Mouse (Mus musculus) neural tube, embryonic 12.5 days (tissue): ENCODE measurements around the gene Heatr9. TPM values are rescaled to one million over a fixed set of nuclear protein-coding genes. Genes with fewer than 3 reads are reported as not detected.

ENCODE experiments used
- ATAC-seq: fragments of 200-750 bp; cut with Nextera tagmentation; 2 replicates; pipeline ENCODE4 v1.8.0; 2017; ENCODE audit warnings: low read depth, mild to moderate bottlenecking, moderate TSS enrichment, moderate library complexity; ENCODE audit not compliant: low FRiP score
- H3K27ac ChIP-seq: fragments of 300-500 bp; sonication (generic); 2 replicates; pipeline ENCODE4 v1.5.1; 2016
- H3K27me3 ChIP-seq: fragments of 300-500 bp; sonication (generic); replicated peaks from 2 replicates; pipeline ENCODE4 v1.6.1; 2016; ENCODE audit warnings: mild to moderate bottlenecking
- H3K36me3 ChIP-seq: fragments of 300-500 bp; sonication (generic); 2 replicates; pipeline ENCODE4 v1.6.1; 2016; ENCODE audit warnings: mild to moderate bottlenecking
- H3K4me1 ChIP-seq: fragments of 300-500 bp; sonication (generic); 2 replicates; pipeline ENCODE4 v1.6.1; 2016
- H3K4me2 ChIP-seq: fragments of 300-500 bp; sonication (generic); replicated peaks from 2 replicates; pipeline ENCODE4 v1.6.1; 2016; ENCODE audit warnings: mild to moderate bottlenecking
- H3K4me3 ChIP-seq: fragments of 300-500 bp; sonication (generic); 2 replicates; pipeline ENCODE4 v1.5.1; 2016
- H3K9ac ChIP-seq: fragments of 300-500 bp; sonication (generic); 2 replicates; pipeline ENCODE4 v1.6.1; 2016; ENCODE audit warnings: mild to moderate bottlenecking
- H3K9me3 ChIP-seq: fragments of 300-500 bp; sonication (generic); 2 replicates; pipeline ENCODE4 v1.6.1; 2016; ENCODE audit warnings: mild to moderate bottlenecking
- WGBS: fragments of 180-500 bp; shearing (Covaris S2); methylation state at CpG from one replicate; pipeline ENCODE4 v1.1.7; 2016; 5-methylcytosine and 5-hydroxymethylcytosine counted together
- polyA plus RNA-seq: library from polyadenylated mRNA; unstranded; fragments of >200 nt; fragmentation: Nextera tagmentation; extraction: Ambion mirVana; gene quantifications from 2 replicates; pipeline ENCODE4 v1.2.1, GENCODE M21; 2016

Gene Heatr9
- not detected in 2 replicates for polyA plus RNA-seq

DNA sequence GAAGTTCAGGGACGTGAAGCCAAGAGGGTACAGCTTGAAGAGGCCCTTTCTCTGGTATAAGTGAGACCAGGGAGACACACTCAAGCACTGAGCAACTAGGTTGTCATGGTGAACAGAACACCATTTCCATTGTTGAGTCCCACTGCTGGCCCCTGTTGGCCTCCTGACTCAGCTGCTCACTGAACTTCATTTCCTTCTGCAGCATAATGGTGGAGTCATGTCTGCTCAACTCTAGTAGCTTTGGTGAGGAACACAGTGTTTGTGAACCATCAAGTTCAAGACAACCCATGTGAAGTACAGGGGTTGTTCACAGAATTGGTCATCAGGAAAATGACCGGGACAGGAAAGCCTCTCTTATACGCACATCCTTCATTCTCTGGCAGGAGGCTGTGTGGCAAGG is at the start of gene Heatr9:
Gene Heatr9 (minus strand): TSS at position 101 of the 400 bp plus-strand sequence.
- no peaks in the 10 kb centered on the region for H3K36me3 ChIP-seq
- ATAC-seq, result no peak
- H3K9me3 ChIP-seq, result no peaks in the 10 kb centered on the region
- H3K4me3 ChIP-seq, result no peak within 1 kb of the TSS
- no peaks in the 10 kb centered on the region for H3K27me3 ChIP-seq
- no peak within 1 kb of the TSS for H3K9ac ChIP-seq
- WGBS, result 90% methylated on average over 3 of the region's 3 CpGs
- no peak within 1 kb of the TSS for H3K4me2 ChIP-seq
- H3K27ac ChIP-seq, result no peak within 1 kb of the TSS
- H3K4me1 ChIP-seq, result no peaks in the 10 kb centered on the region

GRCm38 (mm10) chr11:83570189-83570588 is 48.2 kb upstream of the Heatr9 start:
- no peak for ATAC-seq
- Histone ChIP-seq H3K9me3 (no peaks in the 10 kb centered on the region), H3K4me1 (no peaks in the 10 kb centered on the region), H3K9ac (no peak overlapping the region), H3K4me3 (no peak overlapping the region), H3K27me3 (no peaks in the 10 kb centered on the region), H3K27ac (no peak overlapping the region), H3K4me2 (no peak overlapping the region), H3K36me3 (no peaks in the 10 kb centered on the region)
- WGBS, result 88% methylated on average over 2 of the region's 2 CpGs

GRCm38 (mm10) chr11:83569249-83569648 is 47.3 kb upstream of the Heatr9 start:
- no peak for ATAC-seq
- 93% methylated on average over 7 of the region's 7 CpGs for WGBS
- H3K36me3 ChIP-seq, result no peaks in the 10 kb centered on the region
- H3K9me3 ChIP-seq, result no peaks in the 10 kb centered on the region
- no peak overlapping the region for H3K4me2 ChIP-seq
- H3K27me3 ChIP-seq, result no peaks in the 10 kb centered on the region
- H3K27ac ChIP-seq, result no peak overlapping the region
- no peak overlapping the region for H3K4me3 ChIP-seq
- H3K9ac ChIP-seq, result no peak overlapping the region
- no peaks in the 10 kb centered on the region for H3K4me1 ChIP-seq

DNA sequence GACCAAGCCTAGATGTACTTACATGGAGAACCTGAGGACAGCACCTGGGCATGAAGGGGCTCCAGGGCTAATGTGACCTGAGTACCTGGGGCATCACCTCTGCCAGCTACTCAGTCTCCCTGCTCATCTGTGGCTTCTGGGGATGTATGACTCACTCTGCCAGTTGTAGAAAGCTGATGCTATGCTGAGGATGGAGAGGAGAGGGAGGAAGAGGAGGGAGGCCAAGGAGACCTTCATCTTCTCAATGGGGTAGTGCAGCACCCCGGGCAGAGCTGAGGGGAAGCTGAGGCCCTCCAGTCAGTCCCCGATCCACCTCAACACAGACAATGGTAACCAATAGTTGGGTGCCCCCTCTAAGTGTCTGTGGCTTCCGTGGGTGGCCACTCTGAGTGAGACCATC is 46.8 kb upstream of the Heatr9 start:
- Histone ChIP-seq H3K9ac (no peak overlapping the region), H3K36me3 (no peaks in the 10 kb centered on the region), H3K4me1 (no peaks in the 10 kb centered on the region), H3K4me3 (no peak overlapping the region), H3K4me2 (no peak overlapping the region), H3K9me3 (no peaks in the 10 kb centered on the region), H3K27me3 (no peaks in the 10 kb centered on the region), H3K27ac (no peak overlapping the region)
- no peak for ATAC-seq
- WGBS, result 90% methylated on average over 3 of the region's 3 CpGs

GRCm38 (mm10) chr11:83568061-83568460 is 46.1 kb upstream of the Heatr9 start:
- Histone ChIP-seq H3K9me3 (no peaks in the 10 kb centered on the region), H3K4me2 (no peak overlapping the region), H3K27me3 (no peaks in the 10 kb centered on the region), H3K9ac (no peak overlapping the region), H3K4me3 (no peak overlapping the region), H3K27ac (no peak overlapping the region), H3K36me3 (no peaks in the 10 kb centered on the region), H3K4me1 (no peaks in the 10 kb centered on the region)
- no peak for ATAC-seq
- 91% methylated on average over 9 of the region's 9 CpGs for WGBS

DNA sequence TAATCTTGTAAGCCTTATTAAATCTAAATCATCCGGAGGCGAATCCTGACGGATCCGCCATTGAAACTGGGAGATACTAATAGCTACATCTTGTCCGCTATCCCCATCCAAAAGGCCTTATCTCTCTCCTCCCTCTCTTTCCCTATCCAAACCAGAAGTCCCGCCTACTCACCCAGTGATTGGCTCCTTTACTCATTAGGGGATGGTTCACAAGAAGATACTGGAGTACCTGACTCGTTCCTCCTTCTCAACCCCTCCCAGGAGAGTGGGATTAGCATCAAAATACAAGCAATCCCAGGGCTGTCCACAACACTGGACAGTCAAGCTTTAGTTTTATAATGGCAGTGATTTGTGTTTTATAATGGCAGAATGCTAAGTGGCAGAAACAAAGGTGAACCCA is 45.3 kb upstream of the Heatr9 start:
- 76% methylated on average over 7 of the region's 7 CpGs for WGBS
- H3K9me3 ChIP-seq, result no peaks in the 10 kb centered on the region
- H3K27ac ChIP-seq, result no peak overlapping the region
- no peak overlapping the region for H3K4me2 ChIP-seq
- H3K4me1 ChIP-seq, result no peaks in the 10 kb centered on the region
- H3K9ac ChIP-seq, result no peak overlapping the region
- no peaks in the 10 kb centered on the region for H3K27me3 ChIP-seq
- no peak for ATAC-seq
- H3K36me3 ChIP-seq, result no peaks in the 10 kb centered on the region
- no peak overlapping the region for H3K4me3 ChIP-seq

DNA sequence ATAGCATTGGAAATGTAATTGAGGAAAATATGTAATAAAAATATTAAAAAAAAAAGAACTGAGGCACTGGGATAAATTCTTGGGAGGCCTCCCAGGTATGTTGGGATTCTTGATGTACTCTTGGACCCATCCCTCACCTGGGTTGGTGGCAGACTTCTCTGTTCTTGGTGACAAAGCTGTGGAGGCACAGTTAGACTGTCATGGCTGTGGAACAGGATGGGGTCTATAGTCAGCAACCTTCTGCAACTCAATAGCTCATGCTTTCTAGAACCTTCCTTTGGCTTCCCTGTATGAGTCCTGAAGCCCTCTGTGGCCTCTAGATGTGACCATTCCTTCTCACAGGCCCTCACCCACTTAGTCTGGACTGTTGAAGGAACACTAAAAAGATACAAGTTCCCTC is 44.6 kb upstream of the Heatr9 start:
- no peak for ATAC-seq
- Histone ChIP-seq H3K9ac (no peak overlapping the region), H3K4me3 (no peak overlapping the region), H3K36me3 (no peaks in the 10 kb centered on the region), H3K27ac (no peak overlapping the region), H3K4me2 (no peak overlapping the region), H3K27me3 (no peaks in the 10 kb centered on the region), H3K9me3 (no peaks in the 10 kb centered on the region), H3K4me1 (no peaks in the 10 kb centered on the region)

DNA sequence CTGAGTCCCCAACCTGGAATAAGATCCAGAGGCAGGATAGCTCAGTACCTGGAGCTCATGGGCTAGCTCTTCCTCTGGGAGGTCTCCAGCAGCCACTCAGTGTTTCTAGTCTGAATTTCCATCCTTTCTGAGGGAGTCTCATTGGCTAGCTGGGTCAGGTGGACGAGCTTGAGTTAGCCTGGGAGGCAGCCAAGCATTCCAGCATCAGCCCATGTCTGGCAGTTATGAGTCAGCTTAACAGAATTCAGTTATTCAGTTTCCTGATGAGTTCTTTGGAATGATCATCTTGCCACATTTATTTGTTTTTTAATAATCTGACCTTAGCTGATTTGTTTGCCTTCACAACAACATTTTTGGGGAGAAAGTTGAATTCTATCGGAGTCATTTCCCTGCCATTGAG is 41.8 kb upstream of the Heatr9 start:
- Histone ChIP-seq H3K9ac (no peak overlapping the region), H3K4me3 (no peak overlapping the region), H3K4me2 (no peak overlapping the region), H3K9me3 (no peaks in the 10 kb centered on the region), H3K36me3 (no peaks in the 10 kb centered on the region), H3K27ac (no peak overlapping the region), H3K27me3 (no peaks in the 10 kb centered on the region), H3K4me1 (no peaks in the 10 kb centered on the region)
- ATAC-seq, result no peak
- 77% methylated on average over 2 of the region's 2 CpGs for WGBS

DNA sequence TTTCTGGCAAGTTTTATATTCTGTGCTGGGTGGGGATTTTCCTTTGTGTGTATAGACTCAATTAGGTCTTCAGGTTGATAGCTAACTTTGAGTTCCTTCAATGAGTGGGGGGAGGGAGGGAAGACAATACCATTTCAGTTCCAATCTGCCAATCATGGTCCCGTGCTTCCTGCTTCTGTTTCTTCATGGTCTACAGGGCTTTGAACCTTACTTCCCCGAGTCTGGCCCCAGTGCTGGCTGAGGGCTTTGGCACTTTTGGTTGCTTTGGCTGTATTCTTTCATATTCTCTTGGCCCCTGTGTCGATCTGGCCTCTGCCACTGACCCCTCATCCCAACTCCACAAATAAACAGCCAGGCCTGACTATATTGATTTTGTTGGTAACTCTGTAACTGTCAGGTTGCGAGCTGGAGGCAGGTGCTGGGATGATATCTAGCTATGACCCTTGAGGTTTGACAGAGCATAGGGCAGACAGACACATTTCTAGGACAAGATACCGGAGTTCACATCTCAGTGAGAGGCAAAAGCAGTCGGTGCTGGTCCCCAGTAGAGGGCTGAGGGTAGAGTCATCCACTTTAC is 40.4 kb upstream of the Heatr9 start:
- Histone ChIP-seq H3K9ac (no peak overlapping the region), H3K27me3 (no peaks in the 10 kb centered on the region), H3K9me3 (no peaks in the 10 kb centered on the region), H3K36me3 (no peaks in the 10 kb centered on the region), H3K27ac (no peak overlapping the region), H3K4me3 (no peak overlapping the region), H3K4me2 (no peak overlapping the region), H3K4me1 (no peaks in the 10 kb centered on the region)
- 82% methylated on average over 6 of the region's 6 CpGs for whole genome bisulfite sequencing
- no peak for ATAC-seq

DNA sequence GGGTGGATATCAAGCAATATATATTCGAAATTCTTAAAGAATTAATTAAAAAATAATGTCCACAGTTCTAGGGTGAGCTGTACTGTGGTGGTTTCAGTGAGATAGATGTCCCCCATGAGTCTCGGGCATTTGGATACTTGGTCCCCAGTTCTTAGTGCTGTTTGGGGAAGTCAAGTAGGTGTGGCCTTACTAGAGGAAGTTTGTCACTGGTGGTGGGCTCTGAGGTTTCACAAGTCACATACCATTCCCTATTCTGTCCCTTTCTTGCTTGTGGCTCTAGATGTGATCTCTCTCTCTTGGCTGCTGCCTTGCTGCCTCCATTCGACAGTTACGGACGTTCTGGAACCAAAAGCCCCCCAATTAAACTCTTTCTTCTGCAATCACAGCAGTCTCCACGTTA is 38.4 kb upstream of the Heatr9 start:
- Histone ChIP-seq H3K9ac (no peak overlapping the region), H3K4me3 (no peak overlapping the region), H3K4me2 (no peak overlapping the region), H3K4me1 (no peaks in the 10 kb centered on the region), H3K27ac (no peak overlapping the region), H3K27me3 (no peaks in the 10 kb centered on the region), H3K9me3 (no peaks in the 10 kb centered on the region), H3K36me3 (no peaks in the 10 kb centered on the region)
- WGBS, result 80% methylated on average over 6 of the region's 6 CpGs
- ATAC-seq, result no peak

DNA sequence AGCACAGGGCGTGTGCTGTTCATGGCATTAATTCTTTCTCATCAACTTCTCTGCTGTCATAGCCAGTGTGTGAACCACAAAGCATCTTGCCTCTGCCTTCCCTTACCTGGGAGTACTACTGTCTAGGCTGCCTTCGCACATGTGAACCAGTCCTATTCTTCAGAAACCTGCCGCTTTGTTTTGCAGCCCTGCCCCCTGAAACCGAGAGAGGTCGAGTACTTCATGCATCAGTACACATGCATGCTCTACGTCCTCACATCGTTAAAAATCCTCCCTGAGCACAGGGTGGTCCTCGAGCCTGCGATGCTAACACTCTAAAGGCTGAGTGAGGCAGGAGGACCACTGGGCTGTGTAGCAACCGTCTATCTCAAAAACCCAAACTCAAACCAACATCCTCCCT is 35.1 kb upstream of the Heatr9 start:
- Histone ChIP-seq H3K27ac (no peak overlapping the region), H3K4me2 (no peak overlapping the region), H3K9me3 (no peaks in the 10 kb centered on the region), H3K27me3 (no peaks in the 10 kb centered on the region), H3K36me3 (no peaks in the 10 kb centered on the region), H3K4me3 (no peak overlapping the region), H3K4me1 (no peaks in the 10 kb centered on the region), H3K9ac (no peak overlapping the region)
- no peak for ATAC-seq
- 55% methylated on average over 10 of the region's 10 CpGs for WGBS

DNA sequence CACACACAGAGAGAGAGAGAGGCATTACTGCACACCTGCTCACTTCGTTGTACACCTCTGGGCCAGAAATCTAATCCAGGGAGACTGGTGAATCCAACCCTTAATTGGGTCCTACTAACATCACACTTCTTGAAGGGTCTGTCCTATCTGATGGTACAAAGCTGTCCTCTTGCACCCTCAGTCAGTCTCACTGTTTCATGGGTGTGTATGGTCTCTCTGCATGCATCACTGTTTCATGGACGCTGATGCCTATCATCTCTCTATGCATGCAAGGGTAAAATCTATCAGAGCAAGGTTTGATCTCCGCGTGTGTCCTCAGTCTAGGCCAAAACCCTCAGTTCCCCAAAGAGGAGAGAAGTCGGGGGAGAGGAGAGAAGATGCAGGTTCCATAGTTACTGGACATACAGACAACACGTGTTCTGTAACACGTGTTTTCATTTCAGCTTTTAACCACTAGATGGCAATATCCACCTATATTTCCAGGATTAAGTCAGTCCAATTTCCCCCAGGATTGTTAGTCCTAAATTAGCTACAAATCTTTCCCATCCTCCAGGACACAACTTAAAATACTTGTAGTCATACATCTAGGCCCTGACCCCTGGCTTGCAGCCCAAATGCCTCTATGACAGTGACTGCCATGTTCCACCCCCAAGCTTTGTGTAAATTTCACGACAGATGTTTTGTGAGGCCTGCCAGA is 34.3 kb upstream of the Heatr9 start:
- H3K4me2 ChIP-seq, result no peak overlapping the region
- no peak overlapping the region for H3K27ac ChIP-seq
- 35% methylated on average over 8 of the region's 8 CpGs for WGBS
- no peak overlapping the region for H3K4me3 ChIP-seq
- H3K9me3 ChIP-seq, result no peaks in the 10 kb centered on the region
- H3K4me1 ChIP-seq, result no peaks in the 10 kb centered on the region
- H3K36me3 ChIP-seq, result no peaks in the 10 kb centered on the region
- H3K27me3 ChIP-seq, result no peaks in the 10 kb centered on the region
- H3K9ac ChIP-seq, result no peak overlapping the region
- ATAC-seq, result peak; percentile 21; the same call in 1 of the 2 replicates

GRCm38 (mm10) chr11:83551668-83552067 is 29.7 kb upstream of the Heatr9 start:
- WGBS, result 83% methylated on average over 5 of the region's 5 CpGs
- Histone ChIP-seq H3K4me3 (no peak overlapping the region), H3K36me3 (no peaks in the 10 kb centered on the region), H3K4me2 (no peak overlapping the region), H3K4me1 (no peaks in the 10 kb centered on the region), H3K27me3 (no peaks in the 10 kb centered on the region), H3K27ac (no peak overlapping the region), H3K9ac (no peak overlapping the region), H3K9me3 (no peaks in the 10 kb centered on the region)
- no peak for ATAC-seq
